ENCODE assay signal across 7 mouse cellular contexts in the genomic region with DNA sequence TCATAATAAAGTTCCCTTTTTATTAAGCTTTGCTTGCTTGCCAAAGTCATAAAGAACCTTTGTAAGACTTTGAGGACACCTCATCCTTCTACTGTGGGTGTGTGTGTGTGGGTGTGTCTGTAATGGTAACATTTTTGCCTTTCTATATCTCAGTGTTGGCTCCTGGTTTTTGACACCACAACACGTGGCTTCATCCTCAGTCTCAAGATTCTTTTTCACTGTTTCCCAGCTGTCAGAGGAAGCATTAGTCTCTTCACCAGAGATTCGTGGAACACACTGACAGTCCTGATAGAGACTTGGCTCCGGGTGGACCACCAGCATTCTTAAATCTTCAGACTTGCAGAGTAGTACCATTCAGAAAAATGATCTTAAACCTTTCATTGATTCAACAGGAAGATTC. TPM values are rescaled to one million over a fixed set of nuclear protein-coding genes. Genes with fewer than 3 reads are reported as not detected.
A peak's percentile ranks its signal among the peaks of the same experiment; 100 is the strongest.
DNase-seq lines count a peak whose midpoint lies in the region; ATAC-seq and TF ChIP-seq lines count a peak whose summit lies in the region.

No protein-coding gene starts in this region.

- H3K4me3 ChIP-seq in CH12.LX (replicated peaks in 1 of 3; ENCODE audit: low read depth in 2 of 3, low read length in 2 of 3, poor library complexity in 1 of 3), result peak overlapping the region; percentile 38 to 71 (median 45)
- H3K4me3 ChIP-seq in ES-Bruce4 (ENCODE audit: low read depth, low read length), result peak overlapping the region; percentile 28; the same call in 1 of the 2 replicates
- peak overlapping the region; percentile 91 for H3K4me3 ChIP-seq in heart, embryonic 16.5 days (ENCODE audit: low read length)
- peak overlapping the region; percentile 35 to 81 for H3K4me3 ChIP-seq in liver, embryonic 14.5 days (ENCODE audit: insufficient read depth in 1 of 2, low read depth in 2 of 2, low read length in 2 of 2)

- TF ChIP-seq RAD21 in CH12.LX (IDR thresholded peaks at IDR 0.05; ENCODE audit: low read depth, low read length), result no peak

- H3K4me1 ChIP-seq in CH12.LX (ENCODE audit: control insufficient read depth in 1 of 2, insufficient read depth in 2 of 2) (peaks cover 7 to 47% of the 10 kb centered on the region in 2 experiments; a peak in 3 of 4 replicates), ES-Bruce4 (ENCODE audit: control insufficient read depth, insufficient read depth, low read length) (no peaks in the 10 kb centered on the region)
- peaks cover 12% of the 10 kb centered on the region for H3K4me1 ChIP-seq in heart, embryonic 16.5 days (ENCODE audit: control insufficient read depth, insufficient read depth, low read length)
- H3K4me1 ChIP-seq in liver, embryonic 14.5 days (replicated peaks; ENCODE audit: control insufficient read depth in 2 of 2, insufficient read depth in 2 of 2, low read length in 1 of 2), result peaks cover 9 to 14% of the 10 kb centered on the region in 2 experiments

- dilution Hi-C loops in CH12.LX (cut with MboI; ENCODE audit: extremely low pct_ligation_motif_present, extremely low pct_unique_long_range_greater_than_20kb, low sequenced_read_pairs), result no loop called here

- TF ChIP-seq POLR2A in CH12.LX (IDR thresholded peaks at IDR 0.05; ENCODE audit: low read depth, low read length) (no peak), ES-Bruce4 (IDR thresholded peaks at IDR 0.05; ENCODE audit: insufficient read depth, low read length) (no peak)

- H3K36me3 ChIP-seq in CH12.LX (replicated peaks in 1 of 2; ENCODE audit: control insufficient read depth in 1 of 2, insufficient read depth in 1 of 2, low read length in 1 of 2) (peaks cover 8 to 18% of the 10 kb centered on the region in 2 experiments), ES-Bruce4 (ENCODE audit: control insufficient read depth, insufficient read depth, low read length, poor library complexity, severe bottlenecking) (peaks cover 5% of the 10 kb centered on the region)
- peaks cover 6% of the 10 kb centered on the region for H3K36me3 ChIP-seq in heart, embryonic 16.5 days (ENCODE audit: control insufficient read depth, insufficient read depth)
- no peaks in the 10 kb centered on the region; the same call in 1 of the 2 replicates for H3K36me3 ChIP-seq in liver, embryonic 14.5 days (replicated peaks; ENCODE audit: control insufficient read depth, insufficient read depth, low read depth)

- DNase-seq in CH12.LX (ENCODE audit: extremely low read depth), result no peak
- DNase-seq in liver, embryonic 14.5 days (ENCODE audit: low read depth in 3 of 3, low spot score in 3 of 3), result no peak
- no peak for DNase-seq in frontal cortex, postnatal 14 days (ENCODE audit: low spot score in 2 of 2)
- no peak for DNase-seq in thymus, postnatal 4 days
- DNase-seq in ovary, postnatal 10 days (ENCODE audit: low spot score), result no peak

- TF ChIP-seq EP300 in CH12.LX (IDR thresholded peaks at IDR 0.05; ENCODE audit: low read length) (no peak), ES-Bruce4 (IDR thresholded peaks at IDR 0.05; ENCODE audit: insufficient read depth, low read depth, low read length) (no peak)
- TF ChIP-seq EP300 in liver, embryonic 14.5 days (IDR thresholded peaks at IDR 0.05; ENCODE audit: low read depth), result no peak

- WGBS in heart, embryonic 16.5 days, result 15% methylated on average over 3 of the region's 3 CpGs
- WGBS in liver, embryonic 14.5 days (ENCODE audit: insufficient replicate concordance), result 16% methylated on average over 3 of the region's 3 CpGs

- peak overlapping the region; percentile 80 for H3K4me2 ChIP-seq in CH12.LX (ENCODE audit: insufficient read depth, low read depth, poor library complexity, severe bottlenecking)
- peak overlapping the region; percentile 68 for H3K4me2 ChIP-seq in heart, embryonic 16.5 days (ENCODE audit: low read depth, low read length)
- H3K4me2 ChIP-seq in liver, embryonic 14.5 days (ENCODE audit: low read depth), result peak overlapping the region; percentile 81

- H3K9me3 ChIP-seq in CH12.LX (replicated peaks; ENCODE audit: low read length) (no peaks in the 10 kb centered on the region), ES-Bruce4 (replicated peaks; ENCODE audit: control insufficient read depth, insufficient read depth, low read length, poor library complexity, severe bottlenecking) (no peaks in the 10 kb centered on the region)
- H3K9me3 ChIP-seq in heart, embryonic 16.5 days (replicated peaks; ENCODE audit: control insufficient read depth, low read length), result no peaks in the 10 kb centered on the region
- H3K9me3 ChIP-seq in liver, embryonic 14.5 days (ENCODE audit: control insufficient read depth, low read length), result no peaks in the 10 kb centered on the region

- in situ Hi-C loops in CH12.LX (cut with MboI; ENCODE audit: low pct_ligation_motif_present, low pct_unique_long_range_greater_than_20kb, low sequenced_read_pairs), result no loop called here

- ATAC-seq in heart, embryonic 16.5 days (replicated peaks; ENCODE audit: extremely low read depth, insufficient read depth, low FRiP score), result no peak
- no peak for ATAC-seq in liver, embryonic 14.5 days (ENCODE audit: insufficient read depth)

- H3K79me2 ChIP-seq in CH12.LX (replicated peaks; ENCODE audit: control insufficient read depth, extremely low read depth, insufficient read depth, poor library complexity, severe bottlenecking), result peaks cover 30% of the 10 kb centered on the region

- TF ChIP-seq CTCF in CH12.LX (conservative IDR thresholded peaks at IDR 0.05 in 1 of 2, IDR thresholded peaks at IDR 0.05 in 1 of 2; ENCODE audit: low read depth in 2 of 2, low read length in 2 of 2) (no peak), ES-Bruce4 (IDR thresholded peaks at IDR 0.05; ENCODE audit: low read depth, low read length) (no peak)
- TF ChIP-seq CTCF in liver, embryonic 14.5 days (IDR thresholded peaks at IDR 0.05; ENCODE audit: low read depth), result no peak

- H3K27ac ChIP-seq in CH12.LX (ENCODE audit: insufficient read depth, low read depth) (no peak overlapping the region), ES-Bruce4 (ENCODE audit: insufficient read depth, low read length) (no peak overlapping the region)
- no peak overlapping the region for H3K27ac ChIP-seq in heart, embryonic 16.5 days (ENCODE audit: low read length)
- no peak overlapping the region for H3K27ac ChIP-seq in liver, embryonic 14.5 days

- H3K9ac ChIP-seq in CH12.LX (ENCODE audit: insufficient read depth, low read depth), result peak overlapping the region; percentile 58
- H3K9ac ChIP-seq in ES-Bruce4 (ENCODE audit: low read depth, poor library complexity, severe bottlenecking), result peak overlapping the region; percentile 32; the same call in 1 of the 2 replicates
- H3K9ac ChIP-seq in heart, embryonic 16.5 days (ENCODE audit: low read length), result peak overlapping the region; percentile 2; the same call in 1 of the 2 replicates
- no peak overlapping the region for H3K9ac ChIP-seq in liver, embryonic 14.5 days (replicated peaks)

- H3K27me3 ChIP-seq in CH12.LX (replicated peaks), result no peaks in the 10 kb centered on the region
- H3K27me3 ChIP-seq in ES-Bruce4 (ENCODE audit: control insufficient read depth, insufficient read depth, low read length, poor library complexity, severe bottlenecking), result no peaks in the 10 kb centered on the region
- no peaks in the 10 kb centered on the region for H3K27me3 ChIP-seq in heart, embryonic 16.5 days (ENCODE audit: control insufficient read depth, insufficient read depth, low read length)
- H3K27me3 ChIP-seq in liver, embryonic 14.5 days (ENCODE audit: control insufficient read depth, insufficient read depth, low read length), result no peaks in the 10 kb centered on the region

TF ChIP-seq in CH12.LX, 34 proteins besides CTCF, POLR2A, EP300 and RAD21:
- no peak for TF ChIP-seq JUN (IDR thresholded peaks at IDR 0.05; ENCODE audit: insufficient read depth, low read depth, low read length)
- TF ChIP-seq CHD1 (IDR thresholded peaks at IDR 0.05; ENCODE audit: low read depth, low read length), result no peak
- peak; percentile 54; the same call in 1 of the 2 replicates for TF ChIP-seq MAX (IDR thresholded peaks at IDR 0.05; ENCODE audit: low read length)

RNA-seq across cellular contexts. Expression of a gene that starts 0.5 kb away (rescaled TPM):
- total RNA-seq in CH12.LX (2012; rRNA removed), result 46.6 and 51.8 TPM in 2 replicates
- 58.0 and 77.2 TPM in 2 replicates for total RNA-seq in CH12.LX (2014; rRNA removed)
- polyA plus RNA-seq in CH12.LX (2012; ENCODE audit: insufficient read length, low read depth), result 67.7 and 67.9 TPM in 2 replicates
- polyA plus RNA-seq in ES-Bruce4 (2011; ENCODE audit: insufficient read depth, insufficient read length, low read depth, missing spikeins), result 59.2 and 64.2 TPM in 2 replicates
- polyA plus RNA-seq in heart, embryonic 16.5 days (2015; fragmentation: Nextera tagmentation; extraction: Ambion mirVana), result 37.3 and 40.8 TPM in 2 replicates
- polyA plus RNA-seq in liver, embryonic 14.5 days (2012; rRNA removed), result 25.9 and 26.8 TPM in 2 replicates
- polyA plus RNA-seq in liver, embryonic 14.5 days (2014; fragmentation: Nextera tagmentation; extraction: Ambion mirVana), result 19.1 and 21.8 TPM in 2 replicates

RNA-seq across cellular contexts. Expression of a gene that starts 29.2 kb away (rescaled TPM):
- total RNA-seq in CH12.LX (2012; rRNA removed) (0.38 and 0.71 TPM in 2 replicates), CH12.LX (2014; rRNA removed) (not detected in 2 replicates)
- polyA plus RNA-seq in CH12.LX (2012; ENCODE audit: insufficient read length, low read depth) (0.17 and 0.22 TPM in 2 replicates), ES-Bruce4 (2011; ENCODE audit: insufficient read depth, insufficient read length, low read depth, missing spikeins) (not detected in 2 replicates)
- 1.4 and 1.5 TPM in 2 replicates for polyA plus RNA-seq in heart, embryonic 16.5 days (2015; fragmentation: Nextera tagmentation; extraction: Ambion mirVana)
- 9.5 and 9.6 TPM in 2 replicates for polyA plus RNA-seq in liver, embryonic 14.5 days (2012; rRNA removed)
- 7.6 and 9.6 TPM in 2 replicates for polyA plus RNA-seq in liver, embryonic 14.5 days (2014; fragmentation: Nextera tagmentation; extraction: Ambion mirVana)

Comparison
In these comparisons a context has a peak if more than half of its experiments do, and no peak if none do; other contexts are left out.
1. H3K4me3 ChIP-seq: peak in every context shown above with its lines; median percentile 91 in heart, embryonic 16.5 days; 58 in liver, embryonic 14.5 days; 45 in CH12.LX; 28 in ES-Bruce4.